Mouse (Mus musculus): ENCODE measurements at regions not wholly inside any gene's neighbourhood (a gene's known extent, or its start where the extent isn't known, plus 50 kb on each side); places are given as distances from the start of the nearest gene placed in this dataset.

GRCm38 (mm10) chr7:67848589-67849508 is 89.3 kb upstream of the Synm start:
- peak; percentile 51 for DNase-seq (ENCODE audit: low spot score)
- H3K9me3 ChIP-seq (ENCODE audit: control insufficient read depth, low read length), result no peaks in the 10 kb centered on the region
- no peak overlapping the region for H3K27ac ChIP-seq (ENCODE audit: low read depth, low read length)
- peak overlapping the region; percentile 43 for H3K4me3 ChIP-seq (ENCODE audit: low read depth, low read length)
- no peaks in the 10 kb centered on the region for H3K36me3 ChIP-seq (ENCODE audit: control insufficient read depth, insufficient read depth, low read length)
- peak overlapping the region; percentile 67 for H3K4me2 ChIP-seq
- H3K27me3 ChIP-seq (replicated peaks; ENCODE audit: control insufficient read depth, insufficient read depth, low read length), result peaks cover 20% of the 10 kb centered on the region
- no peaks in the 10 kb centered on the region; the same call in 1 of the 2 replicates for H3K4me1 ChIP-seq (replicated peaks; ENCODE audit: control insufficient read depth, insufficient read depth, low read length)
- WGBS, result 4% methylated on average over 34 of the region's 35 CpGs
- peak; percentile 61; the same call in 1 of the 2 replicates for ATAC-seq (replicated peaks; ENCODE audit: low FRiP score)
- peak overlapping the region; percentile 30; the same call in 1 of the 2 replicates for H3K9ac ChIP-seq (ENCODE audit: low read depth, low read length)

- DNase-seq (ENCODE audit: low spot score) (no peak), ATAC-seq (replicated peaks; ENCODE audit: low FRiP score) (no peak)
- Histone ChIP-seq H3K9me3 (ENCODE audit: control insufficient read depth, low read length) (no peaks in the 10 kb centered on the region), H3K27me3 (replicated peaks; ENCODE audit: control insufficient read depth, insufficient read depth, low read length) (peaks cover 20% of the 10 kb centered on the region), H3K27ac (ENCODE audit: low read depth, low read length) (no peak overlapping the region), H3K4me3 (ENCODE audit: low read depth, low read length) (no peak overlapping the region), H3K36me3 (ENCODE audit: control insufficient read depth, insufficient read depth, low read length) (no peaks in the 10 kb centered on the region), H3K9ac (ENCODE audit: low read depth, low read length) (no peak overlapping the region), H3K4me1 (replicated peaks; ENCODE audit: control insufficient read depth, insufficient read depth, low read length) (no peaks in the 10 kb centered on the region; the same call in 1 of the 2 replicates), H3K4me2 (no peak overlapping the region)
- 12% methylated on average over 8 of the region's 8 CpGs for WGBS
These were observed 87.3 kb upstream of the Synm start for GRCm38 (mm10) chr7:67846796-67847195.

GRCm38 (mm10) chr7:67836984-67837383 is 77.4 kb upstream of the Synm start:
- no peak for DNase-seq (ENCODE audit: low spot score)
- ATAC-seq (replicated peaks; ENCODE audit: low FRiP score), result no peak
- H3K36me3 ChIP-seq (ENCODE audit: control insufficient read depth, insufficient read depth, low read length), result no peaks in the 10 kb centered on the region
- no peaks in the 10 kb centered on the region for H3K4me1 ChIP-seq (replicated peaks; ENCODE audit: control insufficient read depth, insufficient read depth, low read length)
- H3K9ac ChIP-seq (ENCODE audit: low read depth, low read length), result no peak overlapping the region
- H3K27ac ChIP-seq (ENCODE audit: low read depth, low read length), result no peak overlapping the region
- H3K9me3 ChIP-seq (ENCODE audit: control insufficient read depth, low read length), result no peaks in the 10 kb centered on the region
- 79% methylated on average over 5 of the region's 5 CpGs for WGBS
- H3K4me2 ChIP-seq, result no peak overlapping the region
- no peaks in the 10 kb centered on the region for H3K27me3 ChIP-seq (replicated peaks; ENCODE audit: control insufficient read depth, insufficient read depth, low read length)
- no peak overlapping the region for H3K4me3 ChIP-seq (ENCODE audit: low read depth, low read length)

- Histone ChIP-seq H3K4me3 (ENCODE audit: low read depth, low read length) (no peak overlapping the region), H3K9me3 (ENCODE audit: control insufficient read depth, low read length) (no peaks in the 10 kb centered on the region), H3K4me2 (no peak overlapping the region), H3K36me3 (ENCODE audit: control insufficient read depth, insufficient read depth, low read length) (no peaks in the 10 kb centered on the region), H3K9ac (ENCODE audit: low read depth, low read length) (no peak overlapping the region), H3K4me1 (replicated peaks; ENCODE audit: control insufficient read depth, insufficient read depth, low read length) (no peaks in the 10 kb centered on the region), H3K27me3 (replicated peaks; ENCODE audit: control insufficient read depth, insufficient read depth, low read length) (no peaks in the 10 kb centered on the region), H3K27ac (ENCODE audit: low read depth, low read length) (no peak overlapping the region)
- no peak for DNase-seq (ENCODE audit: low spot score)
- no peak for ATAC-seq (replicated peaks; ENCODE audit: low FRiP score)
- whole genome bisulfite sequencing, result 82% methylated on average over 18 of the region's 18 CpGs
These were observed 76.8 kb upstream of the Synm start for GRCm38 (mm10) chr7:67836117-67836949.

GRCm38 (mm10) chr7:67831738-67832137 is 72.2 kb upstream of the Synm start:
- ATAC-seq (replicated peaks; ENCODE audit: low FRiP score) (no peak), DNase-seq (ENCODE audit: low spot score) (no peak)
- Histone ChIP-seq H3K27me3 (replicated peaks; ENCODE audit: control insufficient read depth, insufficient read depth, low read length) (no peaks in the 10 kb centered on the region), H3K4me3 (ENCODE audit: low read depth, low read length) (no peak overlapping the region), H3K4me2 (no peak overlapping the region), H3K36me3 (ENCODE audit: control insufficient read depth, insufficient read depth, low read length) (no peaks in the 10 kb centered on the region), H3K27ac (ENCODE audit: low read depth, low read length) (no peak overlapping the region), H3K9ac (ENCODE audit: low read depth, low read length) (no peak overlapping the region), H3K9me3 (ENCODE audit: control insufficient read depth, low read length) (no peaks in the 10 kb centered on the region), H3K4me1 (replicated peaks; ENCODE audit: control insufficient read depth, insufficient read depth, low read length) (no peaks in the 10 kb centered on the region)
- WGBS, result 80% methylated on average over 2 of the region's 2 CpGs

- Histone ChIP-seq H3K4me3 (ENCODE audit: low read depth, low read length) (no peak overlapping the region), H3K4me1 (replicated peaks; ENCODE audit: control insufficient read depth, insufficient read depth, low read length) (no peaks in the 10 kb centered on the region), H3K9ac (ENCODE audit: low read depth, low read length) (no peak overlapping the region), H3K27ac (ENCODE audit: low read depth, low read length) (no peak overlapping the region), H3K27me3 (replicated peaks; ENCODE audit: control insufficient read depth, insufficient read depth, low read length) (no peaks in the 10 kb centered on the region), H3K36me3 (ENCODE audit: control insufficient read depth, insufficient read depth, low read length) (no peaks in the 10 kb centered on the region), H3K9me3 (ENCODE audit: control insufficient read depth, low read length) (no peaks in the 10 kb centered on the region), H3K4me2 (no peak overlapping the region)
- ATAC-seq (replicated peaks; ENCODE audit: low FRiP score), result no peak
- DNase-seq (ENCODE audit: low spot score), result no peak
- WGBS, result 64% methylated on average over 12 of the region's 12 CpGs
These were observed 67.8 kb upstream of the Synm start for GRCm38 (mm10) chr7:67827386-67827785.

- DNase-seq (ENCODE audit: low spot score), result no peak
- H3K4me2 ChIP-seq, result no peak overlapping the region
- H3K4me1 ChIP-seq (replicated peaks; ENCODE audit: control insufficient read depth, insufficient read depth, low read length), result no peaks in the 10 kb centered on the region
- no peaks in the 10 kb centered on the region for H3K36me3 ChIP-seq (ENCODE audit: control insufficient read depth, insufficient read depth, low read length)
- H3K9ac ChIP-seq (ENCODE audit: low read depth, low read length), result no peak overlapping the region
- 86% methylated on average over 13 of the region's 13 CpGs for WGBS
- no peak overlapping the region for H3K4me3 ChIP-seq (ENCODE audit: low read depth, low read length)
- no peaks in the 10 kb centered on the region for H3K9me3 ChIP-seq (ENCODE audit: control insufficient read depth, low read length)
- no peak overlapping the region for H3K27ac ChIP-seq (ENCODE audit: low read depth, low read length)
- no peaks in the 10 kb centered on the region for H3K27me3 ChIP-seq (replicated peaks; ENCODE audit: control insufficient read depth, insufficient read depth, low read length)
- ATAC-seq (replicated peaks; ENCODE audit: low FRiP score), result no peak
These were observed 67.4 kb upstream of the Synm start for GRCm38 (mm10) chr7:67826936-67827335.

- H3K27ac ChIP-seq (ENCODE audit: low read depth, low read length), result no peak overlapping the region
- no peaks in the 10 kb centered on the region for H3K9me3 ChIP-seq (ENCODE audit: control insufficient read depth, low read length)
- H3K4me3 ChIP-seq (ENCODE audit: low read depth, low read length), result no peak overlapping the region
- H3K27me3 ChIP-seq (replicated peaks; ENCODE audit: control insufficient read depth, insufficient read depth, low read length), result no peaks in the 10 kb centered on the region
- H3K4me2 ChIP-seq, result no peak overlapping the region
- DNase-seq (ENCODE audit: low spot score) (no peak), ATAC-seq (replicated peaks; ENCODE audit: low FRiP score) (no peak)
- H3K36me3 ChIP-seq (ENCODE audit: control insufficient read depth, insufficient read depth, low read length), result no peaks in the 10 kb centered on the region
- H3K9ac ChIP-seq (ENCODE audit: low read depth, low read length), result no peak overlapping the region
- H3K4me1 ChIP-seq (replicated peaks; ENCODE audit: control insufficient read depth, insufficient read depth, low read length), result no peaks in the 10 kb centered on the region
- 80% methylated on average over 6 of the region's 6 CpGs for WGBS
These were observed 66.8 kb upstream of the Synm start for GRCm38 (mm10) chr7:67826368-67826767.

Data from liver, embryonic 11.5 days (tissue).